In the genomic region with DNA sequence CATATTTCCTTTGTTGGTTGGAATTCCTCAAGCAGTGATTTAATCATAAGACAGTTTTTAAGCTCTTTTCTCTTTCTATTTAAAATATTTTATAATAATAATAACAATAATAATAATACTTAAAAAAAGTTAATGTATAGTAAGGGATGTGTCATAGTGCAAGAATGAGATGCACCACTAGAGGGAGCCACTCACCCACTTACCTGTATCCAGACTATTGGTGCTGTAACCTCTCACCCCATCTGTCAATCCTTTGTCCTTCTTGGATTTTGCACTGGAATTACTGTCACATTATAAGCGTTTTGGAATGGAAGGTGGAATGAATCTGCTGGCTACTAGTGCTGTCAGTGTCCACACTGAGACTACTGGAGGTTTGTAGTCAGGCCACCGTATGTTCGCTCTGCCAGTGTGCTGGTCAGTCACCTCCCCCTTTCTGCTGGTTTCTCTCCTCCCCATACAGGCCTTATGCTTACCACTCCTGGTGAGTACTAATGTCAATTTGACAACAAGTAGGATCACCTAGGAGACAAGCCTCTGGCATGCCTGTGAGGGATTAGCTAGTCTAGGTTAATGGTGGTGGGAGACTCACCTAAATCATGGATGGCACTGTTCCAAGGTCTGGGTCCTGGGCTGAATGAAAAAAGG, we compare ENCODE assay signal across 8 mouse cellular contexts. TPM values are rescaled to one million over a fixed set of nuclear protein-coding genes. Genes with fewer than 3 reads are reported as not detected.
DNase-seq lines count a peak whose midpoint lies in the region; ATAC-seq and TF ChIP-seq lines count a peak whose summit lies in the region.

No protein-coding gene starts in this region.

- intact Hi-C loops in left cerebral cortex, postnatal 4 days (cut with DNase I), result loop anchor here (2.0 kb wide), 1 partner anchor 1067 kb away; no protein-coding TSS in a partner anchor

- TF ChIP-seq RAD21 in MEL (IDR thresholded peaks at IDR 0.05; ENCODE audit: low read depth, low read length), result peak; percentile 89

- no peaks in the 10 kb centered on the region for H3K79me2 ChIP-seq in MEL (ENCODE audit: control insufficient read depth, insufficient read depth, low read length, poor library complexity)

- H3K27me3 ChIP-seq in intestine, embryonic 14.5 days (replicated peaks; ENCODE audit: control insufficient read depth, insufficient read depth, low read length), result no peaks in the 10 kb centered on the region
- H3K27me3 ChIP-seq in intestine, embryonic 16.5 days (replicated peaks; ENCODE audit: control insufficient read depth, insufficient read depth, low read length), result no peaks in the 10 kb centered on the region
- H3K27me3 ChIP-seq in MEL (ENCODE audit: control insufficient read depth in 1 of 2, insufficient read depth in 2 of 2, low read length in 2 of 2), result no peaks in the 10 kb centered on the region
- H3K27me3 ChIP-seq in hindbrain, embryonic 14.5 days (ENCODE audit: control insufficient read depth, insufficient read depth, low read length), result no peaks in the 10 kb centered on the region

- H3K9me3 ChIP-seq in intestine, embryonic 14.5 days (ENCODE audit: control insufficient read depth, low read length), result no peaks in the 10 kb centered on the region
- no peaks in the 10 kb centered on the region for H3K9me3 ChIP-seq in intestine, embryonic 16.5 days (ENCODE audit: control insufficient read depth, low read length)
- H3K9me3 ChIP-seq in MEL (replicated peaks; ENCODE audit: insufficient read depth, low read length), result no peaks in the 10 kb centered on the region
- H3K9me3 ChIP-seq in hindbrain, embryonic 14.5 days (ENCODE audit: control insufficient read depth, low read length), result no peaks in the 10 kb centered on the region

- no peak overlapping the region for H3K27ac ChIP-seq in intestine, embryonic 14.5 days (ENCODE audit: low read depth)
- no peak overlapping the region for H3K27ac ChIP-seq in intestine, embryonic 16.5 days (ENCODE audit: low read length)
- H3K27ac ChIP-seq in MEL (ENCODE audit: control insufficient read depth, low read depth, low read length), result no peak overlapping the region
- no peak overlapping the region for H3K27ac ChIP-seq in hindbrain, embryonic 14.5 days

- TF ChIP-seq CTCF in MEL (IDR thresholded peaks at IDR 0.05 in 2 of 3, conservative IDR thresholded peaks at IDR 0.05 in 1 of 3; ENCODE audit: control insufficient read depth in 1 of 3, insufficient read depth in 1 of 3, low read depth in 2 of 3, low read length in 3 of 3, poor library complexity in 1 of 3, severe bottlenecking in 1 of 3), result peak; percentile 70 to 84 (median 75)

- 64% methylated on average over 3 of the region's 3 CpGs for WGBS in intestine, embryonic 14.5 days
- WGBS in intestine, embryonic 16.5 days, result 63% methylated on average over 3 of the region's 3 CpGs
- 62% methylated on average over 3 of the region's 3 CpGs for WGBS in hindbrain, embryonic 14.5 days

- TF ChIP-seq POLR2A in MEL (IDR thresholded peaks at IDR 0.05; ENCODE audit: control insufficient read depth in 1 of 2, insufficient read depth in 1 of 2, low read depth in 1 of 2, low read length in 2 of 2, poor library complexity in 1 of 2), result no peak

- H3K9ac ChIP-seq in intestine, embryonic 14.5 days (ENCODE audit: low read length), result no peak overlapping the region
- no peak overlapping the region for H3K9ac ChIP-seq in intestine, embryonic 16.5 days (ENCODE audit: low read depth, low read length)
- H3K9ac ChIP-seq in MEL (ENCODE audit: control insufficient read depth, low read depth, low read length, poor library complexity, severe bottlenecking), result no peak overlapping the region
- H3K9ac ChIP-seq in hindbrain, embryonic 14.5 days, result no peak overlapping the region

- peak; percentile 66 for DNase-seq in intestine, embryonic 14.5 days (ENCODE audit: low spot score)
- DNase-seq in MEL (ENCODE audit: low read depth, low spot score), result peak; percentile 66
- DNase-seq in embryo, embryonic 10 days (ENCODE audit: low spot score), result peak; percentile 81
- DNase-seq in hindbrain, embryonic 14.5 days (ENCODE audit: low spot score), result peak; percentile 78
- peak; percentile 62 for DNase-seq in left cerebral cortex, postnatal 4 days
- DNase-seq in naive thymus-derived CD4-positive, alpha-beta T cell, adult 2 months (ENCODE audit: low read depth), result peak; percentile 58
- DNase-seq in ovary, postnatal 10 days (ENCODE audit: low spot score), result no peak

- no peak for TF ChIP-seq EP300 in MEL (IDR thresholded peaks at IDR 0.05; ENCODE audit: low read depth in 1 of 2, low read length in 2 of 2)

- H3K4me1 ChIP-seq in intestine, embryonic 14.5 days (replicated peaks; ENCODE audit: control insufficient read depth, insufficient read depth, low read length), result no peaks in the 10 kb centered on the region
- H3K4me1 ChIP-seq in intestine, embryonic 16.5 days (ENCODE audit: control insufficient read depth, insufficient read depth, low read length), result no peaks in the 10 kb centered on the region
- no peaks in the 10 kb centered on the region for H3K4me1 ChIP-seq in MEL (ENCODE audit: control insufficient read depth in 1 of 2, insufficient read depth in 2 of 2, low read length in 2 of 2)
- no peaks in the 10 kb centered on the region for H3K4me1 ChIP-seq in hindbrain, embryonic 14.5 days (replicated peaks; ENCODE audit: control insufficient read depth, insufficient read depth, low read length)

- no peak overlapping the region for H3K4me2 ChIP-seq in intestine, embryonic 14.5 days (ENCODE audit: low read length)
- H3K4me2 ChIP-seq in intestine, embryonic 16.5 days (ENCODE audit: low read depth, low read length), result no peak overlapping the region
- H3K4me2 ChIP-seq in hindbrain, embryonic 14.5 days (replicated peaks), result no peak overlapping the region

- ATAC-seq in intestine, embryonic 14.5 days (replicated peaks; ENCODE audit: low FRiP score, low TSS enrichment, low read depth), result peak; percentile 79; the same call in 1 of the 2 replicates
- ATAC-seq in intestine, embryonic 16.5 days, result no peak
- ATAC-seq in hindbrain, embryonic 14.5 days (ENCODE audit: low FRiP score), result peak; percentile 85

- H3K4me3 ChIP-seq in intestine, embryonic 14.5 days (ENCODE audit: low read depth, low read length), result no peak overlapping the region
- no peak overlapping the region for H3K4me3 ChIP-seq in intestine, embryonic 16.5 days (ENCODE audit: low read length)
- no peak overlapping the region for H3K4me3 ChIP-seq in MEL (ENCODE audit: control insufficient read depth in 1 of 2, insufficient read depth in 1 of 2, low read depth in 2 of 2, low read length in 2 of 2)
- no peak overlapping the region for H3K4me3 ChIP-seq in hindbrain, embryonic 14.5 days (replicated peaks; ENCODE audit: low read length)

- H3K36me3 ChIP-seq in intestine, embryonic 14.5 days (ENCODE audit: control insufficient read depth, insufficient read depth, low read length), result no peaks in the 10 kb centered on the region
- no peaks in the 10 kb centered on the region for H3K36me3 ChIP-seq in intestine, embryonic 16.5 days (ENCODE audit: control insufficient read depth, insufficient read depth, low read length)
- no peaks in the 10 kb centered on the region for H3K36me3 ChIP-seq in MEL (ENCODE audit: control insufficient read depth in 1 of 2, insufficient read depth in 2 of 2, low read length in 2 of 2)
- no peaks in the 10 kb centered on the region for H3K36me3 ChIP-seq in hindbrain, embryonic 14.5 days (replicated peaks; ENCODE audit: control insufficient read depth, insufficient read depth)

RNA-seq across cellular contexts. Expression of gene Olfr764-ps1, which starts 13.6 kb away (rescaled TPM):
- polyA plus RNA-seq in intestine, embryonic 14.5 days (2014; fragmentation: Nextera tagmentation; extraction: Ambion mirVana), result not detected in 2 replicates
- not detected in 2 replicates for polyA plus RNA-seq in intestine, embryonic 16.5 days (2015; fragmentation: Nextera tagmentation; extraction: Ambion mirVana)
- total RNA-seq in MEL (2012; rRNA removed), result not detected in 2 replicates
- polyA plus RNA-seq in MEL (2012; ENCODE audit: insufficient read depth in 1 of 2, insufficient read length in 2 of 2, low read depth in 1 of 2, low replicate concordance in 2 of 2, missing spikeins in 1 of 2), result not detected
- not detected in 2 replicates for polyA plus RNA-seq in hindbrain, embryonic 14.5 days (2014; fragmentation: Nextera tagmentation; extraction: Ambion mirVana)
- not detected for total RNA-seq in left cerebral cortex, postnatal 4 days (2021)

RNA-seq across cellular contexts. Expression of gene Olfr763, which starts 15.5 kb away (rescaled TPM):
- polyA plus RNA-seq in intestine, embryonic 14.5 days (2014; fragmentation: Nextera tagmentation; extraction: Ambion mirVana), result not detected in 2 replicates
- not detected in 2 replicates for polyA plus RNA-seq in intestine, embryonic 16.5 days (2015; fragmentation: Nextera tagmentation; extraction: Ambion mirVana)
- not detected in 2 replicates for total RNA-seq in MEL (2012; rRNA removed)
- not detected for polyA plus RNA-seq in MEL (2012; ENCODE audit: insufficient read depth in 1 of 2, insufficient read length in 2 of 2, low read depth in 1 of 2, low replicate concordance in 2 of 2, missing spikeins in 1 of 2)
- polyA plus RNA-seq in hindbrain, embryonic 14.5 days (2014; fragmentation: Nextera tagmentation; extraction: Ambion mirVana), result not detected in 2 replicates
- not detected for total RNA-seq in left cerebral cortex, postnatal 4 days (2021)

RNA-seq across cellular contexts. Expression of gene Olfr765, which starts 23.7 kb away (rescaled TPM):
- polyA plus RNA-seq in intestine, embryonic 14.5 days (2014; fragmentation: Nextera tagmentation; extraction: Ambion mirVana), result not detected in 2 replicates
- not detected in 2 replicates for polyA plus RNA-seq in intestine, embryonic 16.5 days (2015; fragmentation: Nextera tagmentation; extraction: Ambion mirVana)
- not detected in 2 replicates for total RNA-seq in MEL (2012; rRNA removed)
- not detected for polyA plus RNA-seq in MEL (2012; ENCODE audit: insufficient read depth in 1 of 2, insufficient read length in 2 of 2, low read depth in 1 of 2, low replicate concordance in 2 of 2, missing spikeins in 1 of 2)
- not detected in 2 replicates for polyA plus RNA-seq in hindbrain, embryonic 14.5 days (2014; fragmentation: Nextera tagmentation; extraction: Ambion mirVana)
- not detected for total RNA-seq in left cerebral cortex, postnatal 4 days (2021)

RNA-seq across cellular contexts. Expression of gene Olfr9, which starts 36.9 kb away (rescaled TPM):
- not detected in 2 replicates for polyA plus RNA-seq in intestine, embryonic 14.5 days (2014; fragmentation: Nextera tagmentation; extraction: Ambion mirVana)
- not detected in 2 replicates for polyA plus RNA-seq in intestine, embryonic 16.5 days (2015; fragmentation: Nextera tagmentation; extraction: Ambion mirVana)
- total RNA-seq in MEL (2012; rRNA removed), result not detected in 2 replicates
- not detected for polyA plus RNA-seq in MEL (2012; ENCODE audit: insufficient read depth in 1 of 2, insufficient read length in 2 of 2, low read depth in 1 of 2, low replicate concordance in 2 of 2, missing spikeins in 1 of 2)
- polyA plus RNA-seq in hindbrain, embryonic 14.5 days (2014; fragmentation: Nextera tagmentation; extraction: Ambion mirVana), result not detected in 2 replicates
- total RNA-seq in left cerebral cortex, postnatal 4 days (2021), result not detected

RNA-seq across cellular contexts. Expression of gene Olfr766-ps1, which starts 42.6 kb away (rescaled TPM):
- not detected in 2 replicates for polyA plus RNA-seq in intestine, embryonic 14.5 days (2014; fragmentation: Nextera tagmentation; extraction: Ambion mirVana)
- not detected in 2 replicates for polyA plus RNA-seq in intestine, embryonic 16.5 days (2015; fragmentation: Nextera tagmentation; extraction: Ambion mirVana)
- total RNA-seq in MEL (2012; rRNA removed), result not detected in 2 replicates
- polyA plus RNA-seq in MEL (2012; ENCODE audit: insufficient read depth in 1 of 2, insufficient read length in 2 of 2, low read depth in 1 of 2, low replicate concordance in 2 of 2, missing spikeins in 1 of 2), result not detected
- polyA plus RNA-seq in hindbrain, embryonic 14.5 days (2014; fragmentation: Nextera tagmentation; extraction: Ambion mirVana), result not detected in 2 replicates
- total RNA-seq in left cerebral cortex, postnatal 4 days (2021), result not detected
